Mouse (Mus musculus) stomach, embryonic 16.5 days (tissue): ENCODE results near the gene Kcnk4. TPM values are rescaled to one million over a fixed set of nuclear protein-coding genes. Genes with fewer than 3 reads are reported as not detected.
"Not testable (repeated sequence)": the region's sequence is repeated elsewhere in the genome, so short reads cannot be mapped to it uniquely, and the experiment has no call there.

Source experiments
- ATAC-seq: fragments of 200-750 bp; cut with Nextera tagmentation; 2 replicates; pipeline ENCODE4 v1.8.0; 2017; ENCODE audit warnings: moderate number of reproducible peaks, moderate TSS enrichment; ENCODE audit not compliant: insufficient read depth, low FRiP score
- H3K27ac ChIP-seq: fragments of 300-500 bp; sonication (generic); 2 replicates; pipeline ENCODE4 v1.5.1; 2014; ENCODE audit warnings: low read length
- H3K27me3 ChIP-seq: fragments of 300-500 bp; sonication (generic); 2 replicates; pipeline ENCODE4 v1.6.1; 2014; ENCODE audit warnings: low read length, control low read depth, mixed read lengths; ENCODE audit not compliant: control insufficient read depth, insufficient read depth
- H3K36me3 ChIP-seq: fragments of 300-500 bp; sonication (generic); 2 replicates; pipeline ENCODE4 v1.6.1; 2014; ENCODE audit warnings: low read length; ENCODE audit not compliant: control insufficient read depth, insufficient read depth
- H3K4me1 ChIP-seq: fragments of 300-500 bp; sonication (generic); 2 replicates; pipeline ENCODE4 v1.6.1; 2014; ENCODE audit warnings: low read length, control low read depth, mixed read lengths; ENCODE audit not compliant: control insufficient read depth, insufficient read depth
- H3K4me2 ChIP-seq: fragments of 300-500 bp; sonication (generic); 2 replicates; pipeline ENCODE4 v1.6.1; 2014; ENCODE audit warnings: low read depth, low read length, mixed read lengths
- H3K4me3 ChIP-seq: fragments of 300-500 bp; sonication (generic); replicated peaks from 2 replicates; pipeline ENCODE4 v1.5.1; 2014; ENCODE audit warnings: mild to moderate bottlenecking, low read length
- H3K9ac ChIP-seq: fragments of 300-500 bp; sonication (generic); 2 replicates; pipeline ENCODE4 v1.6.1; 2014; ENCODE audit warnings: low read length
- H3K9me3 ChIP-seq: fragments of 300-500 bp; sonication (generic); replicated peaks from 2 replicates; pipeline ENCODE4 v1.6.1; 2016; ENCODE audit warnings: low read length, control low read depth; ENCODE audit not compliant: control insufficient read depth
- WGBS: fragments of 180-500 bp; shearing (Covaris S2); extraction: QIAGEN DNeasy Blood & Tissue Kit; methylation state at CpG from one replicate; pipeline ENCODE4 v1.1.7; 2014; 5-methylcytosine and 5-hydroxymethylcytosine counted together
- polyA plus RNA-seq: library from polyadenylated mRNA; unstranded; fragments of >200 nt; fragmentation: Nextera tagmentation; extraction: Ambion mirVana; gene quantifications from 2 replicates; pipeline ENCODE4 v1.2.1, GENCODE M21; 2015

Kcnk4 gene
- polyA plus RNA-seq, 1 experiment from 2014 or later: 0.68 TPM

- no peak for ATAC-seq
- WGBS: 81% methylated on average over 6 of the region's 6 CpGs
- Histone ChIP-seq H3K4me3 (no peak overlapping the region), H3K9me3 (no peaks in the 10 kb centered on the region), H3K4me2 (no peak overlapping the region), H3K4me1 (peaks cover 21% of the 10 kb centered on the region), H3K27me3 (no peaks in the 10 kb centered on the region), H3K9ac (no peak overlapping the region), H3K36me3 (no peaks in the 10 kb centered on the region; the same call in 1 of the 2 replicates), H3K27ac (no peak overlapping the region)
Observed at GRCm38 (mm10) chr19:6913036-6913435, 21.3 kb downstream of the Kcnk4 start.

GRCm38 (mm10) chr19:6912205-6912970 is 21.9 kb downstream of the Kcnk4 start:
- Histone ChIP-seq H3K4me3 (no peak overlapping the region), H3K4me2 (no peak overlapping the region)
- 91% methylated on average over 15 of the region's 15 CpGs for WGBS

GRCm38 (mm10) chr19:6911101-6912074 is 22.9 kb downstream of the Kcnk4 start:
- Histone ChIP-seq H3K9me3 (no peaks in the 10 kb centered on the region), H3K27me3 (no peaks in the 10 kb centered on the region), H3K9ac (peak overlapping the region; percentile 57), H3K27ac (peak overlapping the region; percentile 23; the same call in 1 of the 2 replicates), H3K4me3 (peak overlapping the region; percentile 72), H3K4me1 (peaks cover 24% of the 10 kb centered on the region), H3K36me3 (no peaks in the 10 kb centered on the region; the same call in 1 of the 2 replicates), H3K4me2 (peak overlapping the region; percentile 83)
- ATAC-seq: no peak
- 84% methylated on average over 19 of the region's 19 CpGs for WGBS

More at GRCm38 (mm10) chr19:6912205-6912970, 21.9 kb downstream of the Kcnk4 start:
- no peaks in the 10 kb centered on the region for H3K27me3 ChIP-seq
- H3K9ac ChIP-seq: no peak overlapping the region
- ATAC-seq: no peak
- H3K9me3 ChIP-seq: no peaks in the 10 kb centered on the region
- H3K36me3 ChIP-seq: no peaks in the 10 kb centered on the region; the same call in 1 of the 2 replicates
- no peak overlapping the region for H3K27ac ChIP-seq
- peaks cover 25% of the 10 kb centered on the region for H3K4me1 ChIP-seq

GRCm38 (mm10) chr19:6910306-6910705 is 24.0 kb downstream of the Kcnk4 start:
- under 1% methylated on average over 28 of the region's 30 CpGs for WGBS
- not testable (repeated sequence) for H3K36me3 ChIP-seq, H3K27me3 ChIP-seq, H3K9me3 ChIP-seq
- H3K27ac ChIP-seq: peak overlapping the region; percentile 100
- H3K9ac ChIP-seq: peak overlapping the region; percentile 87
- H3K4me1 ChIP-seq: peaks cover 24% of the 10 kb centered on the region
- peak overlapping the region; percentile 72 for H3K4me3 ChIP-seq
- ATAC-seq: peak; percentile 30
- peak overlapping the region; percentile 83 for H3K4me2 ChIP-seq

- Histone ChIP-seq H3K9ac (peak within 1 kb of the TSS; percentile 87), H3K27ac (peak within 1 kb of the TSS; percentile 100), H3K4me2 (peak within 1 kb of the TSS; percentile 83), H3K9me3 (no peaks in the 10 kb centered on the region), H3K4me1 (peaks cover 24% of the 10 kb centered on the region), H3K27me3 (no peaks in the 10 kb centered on the region), H3K36me3 (peaks cover 3% of the 10 kb centered on the region; the same call in 1 of the 2 replicates), H3K4me3 (peak within 1 kb of the TSS; percentile 72)
- peak; percentile 94 for ATAC-seq
- under 1% methylated on average over 65 of the region's 65 CpGs for WGBS
Observed at GRCm38 (mm10) chr19:6909507-6910289, 24.6 kb downstream of the Kcnk4 start, which contains the start of the genes Trmt112 and Prdx5. TSS of gene Trmt112 (plus strand) at chr19:6909698. TSS of gene Prdx5 (minus strand) at chr19:6910106.

GRCm38 (mm10) chr19:6909021-6909420 is 25.3 kb downstream of the Kcnk4 start:
- peak overlapping the region; percentile 100 for H3K27ac ChIP-seq
- H3K9me3 ChIP-seq: no peaks in the 10 kb centered on the region
- H3K9ac ChIP-seq: peak overlapping the region; percentile 87
- no peak for ATAC-seq
- H3K27me3 ChIP-seq: no peaks in the 10 kb centered on the region
- WGBS: 7% methylated on average over 11 of the region's 11 CpGs
- peak overlapping the region; percentile 83 for H3K4me2 ChIP-seq
- H3K4me1 ChIP-seq: peaks cover 24% of the 10 kb centered on the region
- peaks cover 3% of the 10 kb centered on the region; the same call in 1 of the 2 replicates for H3K36me3 ChIP-seq
- peak overlapping the region; percentile 72 for H3K4me3 ChIP-seq

- H3K36me3 ChIP-seq: 0 out of 2 replicates have a peak, but pooled peaks cover 3% of the 10 kb centered on the region
- peaks cover 24% of the 10 kb centered on the region for H3K4me1 ChIP-seq
- ATAC-seq: no peak
- peak overlapping the region; percentile 72 for H3K4me3 ChIP-seq
- no peaks in the 10 kb centered on the region for H3K9me3 ChIP-seq
- no peaks in the 10 kb centered on the region for H3K27me3 ChIP-seq
- WGBS: 77% methylated on average over 7 of the region's 7 CpGs
- peak overlapping the region; percentile 83 for H3K4me2 ChIP-seq
- peak overlapping the region; percentile 87 for H3K9ac ChIP-seq
- no peak overlapping the region for H3K27ac ChIP-seq
Observed at GRCm38 (mm10) chr19:6907811-6908540, 26.3 kb downstream of the Kcnk4 start.

- H3K36me3 ChIP-seq: 0 out of 2 replicates have a peak, but pooled peaks cover 3% of the 10 kb centered on the region
- H3K9ac ChIP-seq: no peak overlapping the region
- H3K4me1 ChIP-seq: peaks cover 24% of the 10 kb centered on the region
- H3K27me3 ChIP-seq: no peaks in the 10 kb centered on the region
- no peak for ATAC-seq
- no peaks in the 10 kb centered on the region for H3K9me3 ChIP-seq
- H3K4me3 ChIP-seq: no peak overlapping the region
- no peak overlapping the region for H3K27ac ChIP-seq
- no peak overlapping the region; the same call in 1 of the 2 replicates for H3K4me2 ChIP-seq
- whole genome bisulfite sequencing: 88% methylated on average over 8 of the region's 8 CpGs
Observed at GRCm38 (mm10) chr19:6907094-6907493, 27.2 kb downstream of the Kcnk4 start.
